ENCODE assay signal across 18 mouse cellular contexts in the genomic region with DNA sequence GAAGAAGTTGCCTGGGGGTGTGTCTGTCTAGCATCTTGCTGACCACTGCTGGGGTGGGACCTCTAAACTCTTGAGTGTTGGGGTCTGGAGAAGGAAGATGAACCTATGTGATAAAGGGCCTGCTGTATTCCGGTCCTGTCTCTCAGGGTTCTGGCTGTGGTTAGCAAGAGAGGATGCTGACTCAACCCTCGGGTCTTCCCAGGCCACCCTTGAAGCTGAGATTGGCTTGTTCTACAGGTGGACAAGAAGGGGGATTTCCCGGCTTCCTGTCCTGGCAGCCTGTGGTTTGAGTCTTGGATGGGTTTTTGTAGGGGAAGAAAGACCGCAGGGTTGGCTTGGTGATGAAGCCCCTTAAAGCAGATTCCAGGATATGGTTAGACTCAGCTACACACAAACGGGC. TPM values are rescaled to one million over a fixed set of nuclear protein-coding genes. Genes with fewer than 3 reads are reported as not detected.
DNase-seq lines count a peak whose midpoint lies in the region; ATAC-seq lines count a peak whose summit lies in the region.
"Had no signal": no experiment of that assay in that cellular context is flagged by ENCODE, and none has a peak within 500 bp of the region (broad histone marks: within the 10 kb centered on the region; RNA-seq: fewer than 3 reads in every experiment).

No protein-coding gene starts in this region.

- intact Hi-C loops in heart, postnatal 25 days (cut with DNase I) = no loop called here

- DNase-seq in 3T3-L1 (ENCODE audit: low read depth, low spot score) = peak; percentile 66
- peak; percentile 59 for DNase-seq in CD4-positive helper T cell, adult 2 months (ENCODE audit: low read depth, low spot score)
- no peak for DNase-seq in gastrocnemius, postnatal 10 days
- DNase-seq in heart, postnatal 25 days (ENCODE audit: low spot score) = no peak
- DNase-seq in cerebellum, postnatal 14 days = no peak
- DNase-seq: adrenal gland, adult 2 months; cerebellum, adult 11 months; cerebellum, adult 9-11 months; gastrocnemius, adult 2 months; heart, postnatal 14 days; kidney, adult 2 months; layer of hippocampus, adult 9-11 months; liver, postnatal 0 days; thymus, adult 2 months had no signal

- peak; percentile 58 for ATAC-seq in activated CD4-positive, CD25-positive, alpha-beta regulatory T cell, adult 4 months
- peak; percentile 18; the same call in 1 of the 2 replicates for ATAC-seq in megakaryocyte progenitor cell, adult 5-6 weeks (replicated peaks; ENCODE audit: poor library complexity)
- ATAC-seq: liver, postnatal 0 days; lung, postnatal 0 days had no signal

RNA-seq across cellular contexts. Expression of a gene that starts 37.0 kb away (rescaled TPM):
- not detected for polyA plus RNA-seq in activated CD4-positive, CD25-positive, alpha-beta regulatory T cell, adult 4 months (2017; shearing (Covaris generic))
- 0.79 and 1.0 TPM in 2 replicates for total RNA-seq in megakaryocyte progenitor cell, adult 5-6 weeks (2015)
- 1.2 TPM in 2 replicates for total RNA-seq in megakaryocyte progenitor cell, adult 5-6 weeks (2017)
- total RNA-seq in gastrocnemius, postnatal 10 days (2021) = under 1 TPM; 0.14 to 0.38 TPM
- total RNA-seq in heart, postnatal 25 days (2021) = not detected
- total RNA-seq: gastrocnemius, adult 2 months had no signal
- polyA plus RNA-seq: macrophage had no signal

RNA-seq across cellular contexts. Expression of a gene that starts 47.6 kb away (rescaled TPM):
- polyA plus RNA-seq in activated CD4-positive, CD25-positive, alpha-beta regulatory T cell, adult 4 months (2017; shearing (Covaris generic)) = 10 to 100 TPM in 1 of 2 experiments, 1 to 10 TPM in 1; 9.7 to 14.7 TPM
- total RNA-seq in megakaryocyte progenitor cell, adult 5-6 weeks (2015) = 0.10 TPM in 1 of 2 replicates, not detected in the other
- 0.08 TPM in 1 of 2 replicates, not detected in the other for total RNA-seq in megakaryocyte progenitor cell, adult 5-6 weeks (2017)
- 1 to 10 TPM; 8.2 to 9.8 TPM for total RNA-seq in gastrocnemius, postnatal 10 days (2021)
- total RNA-seq in heart, postnatal 25 days (2021) = 10 to 100 TPM; 20.1 to 24.1 TPM

RNA-seq across cellular contexts. Expression of a gene that starts 54.7 kb away (rescaled TPM):
- 1,000 to 10,000 TPM; 2,602 to 3,921 TPM for polyA plus RNA-seq in activated CD4-positive, CD25-positive, alpha-beta regulatory T cell, adult 4 months (2017; shearing (Covaris generic))
- total RNA-seq in megakaryocyte progenitor cell, adult 5-6 weeks (2015) = 1,629 and 1,793 TPM in 2 replicates
- total RNA-seq in megakaryocyte progenitor cell, adult 5-6 weeks (2017) = 2,248 and 2,565 TPM in 2 replicates
- total RNA-seq in gastrocnemius, postnatal 10 days (2021) = 100 to 1,000 TPM; 362 to 382 TPM
- total RNA-seq in heart, postnatal 25 days (2021) = 100 to 1,000 TPM; 306 to 340 TPM

Comparison
In these comparisons a context has a peak if more than half of its experiments do, and no peak if none do; other contexts are left out.
1. DNase-seq: peak in 3T3-L1 (single experiment) and CD4-positive helper T cell, adult 2 months (single experiment); none in gastrocnemius, postnatal 10 days (single experiment), heart, postnatal 25 days (single experiment) and cerebellum, postnatal 14 days (0 of 2).
2. RNA of a gene that starts 47.6 kb away (total RNA-seq): 20.1 to 24.1 TPM in heart, postnatal 25 days and 8.2 to 9.8 TPM in gastrocnemius, postnatal 10 days; 0.08 to 0.10 TPM in megakaryocyte progenitor cell, adult 5-6 weeks; every median in the first group is over 4 times any median in the second.
3. RNA of a gene that starts 54.7 kb away (total RNA-seq): 1,629 to 2,565 TPM in megakaryocyte progenitor cell, adult 5-6 weeks; 362 to 382 TPM in gastrocnemius, postnatal 10 days and 306 to 340 TPM in heart, postnatal 25 days; every median in the first group is over 4 times any median in the second.